Mouse (Mus musculus) spleen, adult 2 months (tissue): ENCODE results near the gene Apon. TPM values are rescaled to one million over a fixed set of nuclear protein-coding genes. Genes with fewer than 3 reads are reported as not detected.

Experiments used
- DNase-seq, 2 experiments: peaks; one replicate each; pipeline versions ENCODE4 v3.0.0 to v3.0.0-alpha.2; 2012 to 2021; ENCODE audit warnings: low spot score in 2 of 2, low read depth in 1 of 2
- H3K27ac ChIP-seq: fragments of 200-500 bp; 2 replicates; pipeline ENCODE4 v1.5.1; 2012; ENCODE audit warnings: low read length, inconsistent platforms; ENCODE audit not compliant: insufficient read depth
- H3K27me3 ChIP-seq: fragments of 200-500 bp; 2 replicates; pipeline ENCODE4 v1.6.1; 2012; ENCODE audit warnings: mild to moderate bottlenecking, moderate library complexity, low read length, inconsistent platforms; ENCODE audit not compliant: control insufficient read depth, insufficient read depth
- H3K36me3 ChIP-seq: fragments of 200-500 bp; 2 replicates; pipeline ENCODE4 v1.6.1; 2012; ENCODE audit warnings: mild to moderate bottlenecking, low read length, inconsistent platforms; ENCODE audit not compliant: control insufficient read depth, insufficient read depth
- H3K4me1 ChIP-seq: fragments of 200-500 bp; 2 replicates; pipeline ENCODE4 v1.6.1; 2011; ENCODE audit warnings: inconsistent platforms; ENCODE audit not compliant: control insufficient read depth, insufficient read depth, insufficient read length
- H3K4me3 ChIP-seq: fragments of 200-500 bp; 2 replicates; pipeline ENCODE4 v1.5.1; 2011; ENCODE audit warnings: mild to moderate bottlenecking, inconsistent platforms; ENCODE audit not compliant: insufficient read depth, insufficient read length; ENCODE audit errors: extremely low read depth
- CTCF ChIP-seq: fragments of 200-500 bp; IDR thresholded peaks from 2 replicates; pipeline ENCODE4 v1.5.1; 2011; ENCODE audit warnings: mild to moderate bottlenecking, inconsistent platforms; ENCODE audit not compliant: insufficient read depth, insufficient read length, insufficient replicate concordance; ENCODE audit errors: extremely low read depth
- POLR2A ChIP-seq: fragments of 200-500 bp; IDR thresholded peaks from 2 replicates; pipeline ENCODE4 v1.6.1; 2011; ENCODE audit warnings: low read depth, low read length, inconsistent platforms
- WGBS: fragments of 180-500 bp; shearing (Covaris S2); methylation state at CpG from one replicate; pipeline ENCODE4 v1.1.7; 2018; 5-methylcytosine and 5-hydroxymethylcytosine counted together
- polyA plus RNA-seq: library from polyadenylated mRNA; depleted of rRNA; stranded (reverse); fragments of >200 nt; gene quantifications from 2 replicates; pipeline ENCODE4 v1.2.3, GENCODE M21; 2012

Apon gene
- polyA plus RNA-seq, 1 experiment: 0.06 TPM

DNA sequence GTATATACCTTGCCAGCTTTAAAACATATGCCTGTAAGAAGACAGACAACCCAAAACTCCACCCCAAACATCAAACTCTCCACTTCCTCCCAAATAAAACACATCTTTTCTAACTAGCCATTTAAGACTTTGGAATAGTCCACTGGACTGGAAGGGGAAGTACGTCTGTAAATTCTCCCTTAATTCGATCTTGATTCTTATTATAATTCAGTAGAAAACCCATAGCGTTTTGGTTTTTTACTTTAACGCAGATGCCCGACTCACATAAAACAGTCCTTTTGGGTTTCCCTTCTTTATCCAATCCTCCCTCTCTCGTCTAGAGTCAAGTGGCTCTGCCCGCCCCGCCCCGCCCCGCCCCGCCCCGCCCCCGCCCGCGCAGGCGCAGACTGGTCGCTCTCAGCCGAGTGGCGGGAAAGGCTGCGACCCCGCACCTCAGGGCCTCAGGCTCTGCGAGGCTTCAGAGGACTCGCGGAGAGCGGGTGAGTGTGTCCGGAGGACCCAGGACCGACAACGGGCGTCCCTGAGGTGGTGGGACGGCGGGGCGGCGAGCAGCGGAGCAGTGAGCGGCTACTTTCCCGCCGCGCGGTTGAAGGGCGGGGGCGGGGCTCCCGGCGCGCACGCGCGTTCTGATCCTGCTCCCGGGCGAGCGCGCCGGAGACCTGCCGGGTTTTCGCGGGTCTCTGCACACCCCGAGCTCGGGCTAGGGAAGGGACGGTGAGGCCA lies 22.0 kb upstream of the Apon start, which contains the start of gene Timeless:
TSS of gene Timeless (plus strand) at position 369 of the 723 bp plus-strand sequence.
- 0% methylated on average over 58 of the region's 58 CpGs for WGBS
- no peaks in the 10 kb centered on the region for H3K36me3 ChIP-seq
- no peaks in the 10 kb centered on the region for H3K27me3 ChIP-seq
- TF ChIP-seq POLR2A (no peak; the same call in 1 of the 2 replicates), CTCF (no peak)
- DNase-seq: peak; percentile 73 to 84
- peak within 1 kb of the TSS; percentile 78 for H3K27ac ChIP-seq
- peak within 1 kb of the TSS; percentile 100 for H3K4me3 ChIP-seq
- peaks cover 7% of the 10 kb centered on the region; the same call in 1 of the 2 replicates for H3K4me1 ChIP-seq

DNA sequence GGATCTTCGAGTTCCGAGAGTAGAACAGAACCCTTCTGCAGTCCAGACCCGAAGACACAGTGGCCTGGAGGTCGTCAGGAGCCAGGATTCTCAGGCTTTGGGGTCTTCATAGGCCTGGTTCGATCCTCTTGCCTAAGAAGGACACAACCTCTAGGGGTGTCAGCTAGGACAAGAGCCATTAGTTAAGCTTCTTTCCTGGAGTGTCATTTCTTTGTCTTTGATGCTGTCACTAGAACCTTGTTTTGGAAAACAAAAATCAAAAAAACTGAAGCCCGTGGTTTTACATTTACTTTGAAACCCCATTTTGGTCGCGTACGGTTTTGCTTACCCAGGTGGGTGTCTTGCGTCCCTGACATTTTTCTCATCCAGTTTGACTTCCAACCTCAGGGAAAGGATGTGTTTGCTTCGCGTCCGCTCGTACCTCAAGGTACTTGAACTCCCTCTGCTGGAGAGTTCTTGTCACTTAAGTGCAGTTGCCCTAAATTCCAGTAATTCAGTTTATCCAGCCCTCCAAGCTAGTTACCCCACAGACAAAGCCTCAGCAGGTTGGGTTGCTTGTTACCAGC lies 21.4 kb upstream of the Apon start:
- Histone ChIP-seq H3K4me3 (peak overlapping the region; percentile 100), H3K36me3 (no peaks in the 10 kb centered on the region), H3K4me1 (peaks cover 7% of the 10 kb centered on the region; the same call in 1 of the 2 replicates), H3K27ac (peak overlapping the region; percentile 78), H3K27me3 (no peaks in the 10 kb centered on the region)
- TF ChIP-seq POLR2A: no peak
- TF ChIP-seq CTCF: peak; percentile 47; the same call in 1 of the 2 replicates
- WGBS: under 1% methylated on average over 14 of the region's 14 CpGs
- peak; percentile 34 to 69 for DNase-seq

DNA sequence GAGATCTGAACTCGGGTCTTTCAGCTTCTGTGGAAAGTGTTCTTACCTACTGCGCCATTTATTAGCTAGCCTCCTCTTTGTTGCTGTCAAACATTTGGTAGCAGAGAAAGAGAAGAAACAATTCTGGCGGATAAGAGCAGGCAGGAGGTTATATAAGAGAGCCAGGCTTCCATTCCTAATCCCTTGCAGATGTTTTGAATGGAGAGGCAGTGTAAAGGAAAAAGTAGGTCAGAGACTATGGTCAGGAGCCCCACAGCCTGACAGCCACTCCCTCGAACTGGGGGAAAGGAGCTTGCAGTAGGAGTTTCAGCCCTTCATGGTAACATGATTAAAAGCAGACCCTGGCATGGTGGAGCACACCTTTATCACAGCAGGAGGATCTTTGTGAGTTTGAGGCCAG lies 17.6 kb upstream of the Apon start:
- Histone ChIP-seq H3K4me3 (no peak overlapping the region), H3K27me3 (no peaks in the 10 kb centered on the region), H3K27ac (no peak overlapping the region), H3K4me1 (no peaks in the 10 kb centered on the region), H3K36me3 (peaks cover 3% of the 10 kb centered on the region)
- TF ChIP-seq POLR2A (no peak), CTCF (no peak)
- 90% methylated on average over 4 of the region's 4 CpGs for WGBS
- DNase-seq: no peak

DNA sequence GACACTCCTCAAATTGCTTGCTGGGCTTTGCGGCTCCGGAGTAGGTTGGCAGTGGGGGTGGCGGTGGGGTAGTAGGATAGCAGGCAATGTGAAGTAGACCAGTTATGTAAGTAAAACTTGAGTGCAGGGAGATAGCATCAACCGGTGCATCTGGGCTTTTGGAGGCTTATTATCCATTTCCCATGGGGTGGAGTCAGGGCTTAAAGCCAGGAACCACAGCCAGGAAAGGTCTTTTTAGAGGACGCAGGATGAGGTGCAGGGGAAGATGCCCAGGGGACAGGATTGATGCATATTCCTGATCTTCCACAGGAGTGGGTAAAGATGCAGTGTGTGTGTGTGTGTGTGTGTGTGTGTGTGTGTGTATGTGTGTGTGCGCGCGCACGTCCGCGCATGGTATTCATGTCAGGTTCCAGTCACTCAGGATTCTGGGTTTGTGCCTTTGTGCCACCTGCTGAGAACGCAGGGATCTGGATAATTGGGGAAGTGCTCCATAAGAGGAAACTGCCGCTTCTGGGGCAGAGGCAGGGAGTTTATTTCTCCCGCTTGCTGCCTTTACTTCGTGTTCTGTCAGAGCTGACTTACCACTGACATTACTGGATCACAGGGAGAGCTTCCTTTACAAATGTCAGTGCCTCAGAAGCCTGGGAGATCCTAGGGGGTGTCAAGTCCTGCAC lies 16.0 kb upstream of the Apon start:
- peaks cover 3% of the 10 kb centered on the region for H3K36me3 ChIP-seq
- H3K27ac ChIP-seq: no peak overlapping the region
- no peak for DNase-seq
- 77% methylated on average over 15 of the region's 15 CpGs for WGBS
- TF ChIP-seq POLR2A (no peak), CTCF (no peak)
- H3K4me1 ChIP-seq: no peaks in the 10 kb centered on the region
- H3K4me3 ChIP-seq: no peak overlapping the region
- H3K27me3 ChIP-seq: no peaks in the 10 kb centered on the region

DNA sequence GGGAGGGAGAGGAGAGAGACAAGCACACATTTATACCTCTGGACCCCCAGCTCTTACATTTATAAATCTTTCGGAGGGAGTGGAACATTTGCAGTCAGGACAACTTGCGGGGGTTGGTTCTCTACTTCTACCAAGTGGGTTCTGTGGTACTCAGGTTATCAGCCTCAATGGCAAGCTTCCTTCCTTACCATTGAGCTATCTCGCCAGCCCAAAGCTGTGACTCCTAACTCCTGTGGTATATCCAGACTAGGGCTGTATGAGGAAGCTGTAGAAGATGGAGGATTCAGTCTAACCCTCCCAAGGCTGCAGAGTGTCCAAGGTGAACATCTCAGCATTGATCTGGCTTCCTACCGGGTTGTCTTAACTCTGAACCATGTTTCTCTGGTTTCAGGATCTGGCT lies 14.8 kb upstream of the Apon start:
- Histone ChIP-seq H3K4me3 (no peak overlapping the region), H3K27me3 (no peaks in the 10 kb centered on the region), H3K36me3 (peaks cover 6% of the 10 kb centered on the region), H3K4me1 (no peaks in the 10 kb centered on the region), H3K27ac (no peak overlapping the region)
- 82% methylated on average over 4 of the region's 4 CpGs for WGBS
- TF ChIP-seq CTCF: no peak
- no peak for TF ChIP-seq POLR2A
- DNase-seq: no peak

DNA sequence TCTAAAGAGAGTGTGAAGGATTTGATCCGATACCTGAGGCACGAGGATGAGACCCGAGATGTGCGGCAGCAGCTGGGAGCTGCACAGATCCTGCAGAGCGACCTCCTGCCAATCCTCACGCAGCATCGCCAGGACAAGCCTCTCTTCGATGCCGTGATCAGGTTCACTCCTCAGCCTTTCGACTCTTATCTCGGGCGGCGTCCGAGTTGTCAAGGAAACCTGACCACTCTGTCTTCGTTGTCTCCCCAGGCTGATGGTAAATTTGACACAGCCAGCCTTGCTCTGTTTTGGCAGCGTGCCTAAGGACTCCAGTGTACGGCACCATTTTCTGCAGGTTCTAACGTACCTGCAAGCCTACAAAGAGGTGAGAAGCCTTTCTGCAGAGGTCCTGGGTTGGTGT lies 13.8 kb upstream of the Apon start:
- Histone ChIP-seq H3K4me1 (no peaks in the 10 kb centered on the region), H3K36me3 (peaks cover 6% of the 10 kb centered on the region), H3K27me3 (no peaks in the 10 kb centered on the region), H3K27ac (no peak overlapping the region), H3K4me3 (no peak overlapping the region)
- WGBS: 89% methylated on average over 18 of the region's 18 CpGs
- DNase-seq: no peak
- TF ChIP-seq POLR2A (no peak), CTCF (no peak)
